Mouse (Mus musculus) embryo, embryonic 10 days (tissue): Measurements from ENCODE around the gene Pglyrp1.
A peak's percentile ranks its signal among the peaks of the same experiment; 100 is the strongest.

Experiments
- DNase-seq: peaks from one replicate; pipeline ENCODE4 v3.0.0-alpha.2; 2015; ENCODE audit warnings: low spot score

The Pglyrp1 gene

GRCm38 (mm10) chr7:18886963-18887362, 15.8 kb downstream of the Pglyrp1 start:
- DNase-seq, result no peak

- DNase-seq, result no peak
Measured at GRCm38 (mm10) chr7:18890848-18891247, 19.7 kb downstream of the Pglyrp1 start.

DNA sequence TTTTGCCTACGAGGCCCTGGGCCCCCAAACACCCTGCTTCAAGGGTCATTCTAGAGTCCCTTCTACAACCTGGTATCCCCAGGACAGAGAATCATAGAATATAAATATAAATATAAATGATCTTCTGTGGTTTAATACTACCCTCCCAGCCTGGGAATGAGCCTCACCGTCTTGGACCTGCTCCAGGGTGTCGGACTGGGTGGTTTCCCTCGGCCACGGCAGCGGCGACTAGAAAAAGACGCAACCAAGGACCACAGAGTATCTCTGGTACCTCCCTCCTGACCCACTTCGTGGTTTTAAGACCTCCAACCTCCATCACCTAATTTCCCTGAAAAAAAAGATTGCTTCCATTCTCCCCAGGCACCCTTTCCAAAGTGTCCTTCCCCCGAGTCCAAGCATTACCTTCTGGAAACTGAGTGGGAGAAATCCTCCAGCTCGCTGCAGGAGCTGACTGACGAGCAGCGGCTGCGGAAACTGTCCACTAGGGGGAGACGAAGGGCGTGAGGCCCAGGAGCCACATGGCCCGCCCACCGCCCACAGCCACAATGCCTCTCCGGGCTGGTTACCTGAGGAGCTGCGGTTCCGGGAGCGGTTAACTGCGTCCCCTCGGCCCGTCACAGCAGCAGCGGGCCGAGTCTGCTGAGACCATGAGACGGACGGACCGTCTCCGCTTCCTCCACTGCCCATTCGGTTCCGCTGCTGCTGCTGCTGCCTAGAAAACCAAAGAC, 20.9 kb downstream of the Pglyrp1 start:
- DNase-seq, result peak; percentile 96

- no peak for DNase-seq
Measured at GRCm38 (mm10) chr7:18893009-18893408, 21.9 kb downstream of the Pglyrp1 start.

GRCm38 (mm10) chr7:18893651-18894430, 22.7 kb downstream of the Pglyrp1 start:
- DNase-seq, result peak; percentile 69

GRCm38 (mm10) chr7:18896536-18896935, 25.4 kb downstream of the Pglyrp1 start:
- peak; percentile 66 for DNase-seq

DNA sequence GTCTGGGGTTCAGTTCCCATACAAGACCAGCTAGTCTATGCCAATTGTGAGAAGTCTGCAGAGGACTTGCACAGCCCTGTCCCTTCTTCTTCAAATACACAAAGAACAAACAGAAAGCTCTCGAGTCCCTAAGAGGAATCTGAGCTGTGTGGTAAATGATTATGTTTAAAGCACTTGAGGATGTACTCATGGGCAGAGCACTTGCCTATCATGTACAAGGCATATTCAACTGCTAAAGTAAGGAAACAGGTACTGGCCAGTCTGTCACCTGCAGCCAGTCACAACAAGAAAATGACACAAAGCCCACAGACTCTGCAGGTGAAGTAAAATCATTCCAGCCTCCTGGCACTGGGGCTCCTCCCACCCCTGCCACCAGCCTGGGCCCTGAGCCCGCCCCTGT, 29.4 kb downstream of the Pglyrp1 start:
- no peak for DNase-seq

- no peak for DNase-seq
Measured at GRCm38 (mm10) chr7:18902486-18902885, 31.4 kb downstream of the Pglyrp1 start.

- no peak for DNase-seq
Measured at GRCm38 (mm10) chr7:18904971-18905370, 33.8 kb downstream of the Pglyrp1 start.

GRCm38 (mm10) chr7:18909797-18910196, 38.7 kb downstream of the Pglyrp1 start:
- no peak for DNase-seq

DNA sequence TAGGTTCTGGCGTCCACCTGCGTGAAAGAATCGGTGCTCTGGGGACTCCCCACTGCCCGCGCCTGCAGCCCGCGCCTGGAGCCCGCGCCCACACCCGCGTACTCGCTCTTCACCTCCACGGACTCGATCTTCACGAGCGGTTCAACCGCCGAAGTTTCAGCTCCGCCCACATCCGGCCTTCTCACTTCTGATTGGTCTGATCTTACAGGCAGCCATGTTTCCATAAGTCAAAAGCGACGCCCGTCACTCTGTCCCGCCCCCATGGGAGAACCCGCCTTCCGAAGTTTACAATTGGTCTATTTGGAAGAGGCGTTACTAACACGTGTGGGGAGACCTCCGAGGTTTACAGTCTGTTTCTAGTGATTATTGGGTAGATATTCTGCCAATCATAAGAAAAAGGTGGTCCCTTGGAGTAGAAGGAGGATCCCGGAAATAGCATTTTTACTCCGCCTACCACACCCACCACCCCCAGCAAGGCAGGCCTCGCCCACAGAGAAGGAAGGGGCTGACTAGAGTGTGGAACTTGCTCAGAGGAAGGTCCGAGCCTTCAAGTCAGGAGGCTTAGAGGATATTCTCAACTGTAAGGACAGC, 39.2 kb downstream of the Pglyrp1 start, which contains the start of gene Ccdc61:
Gene Ccdc61, minus strand, starts transcription at position 175 of the 591 bp plus-strand sequence.
- DNase-seq, result peak; percentile 96

DNA sequence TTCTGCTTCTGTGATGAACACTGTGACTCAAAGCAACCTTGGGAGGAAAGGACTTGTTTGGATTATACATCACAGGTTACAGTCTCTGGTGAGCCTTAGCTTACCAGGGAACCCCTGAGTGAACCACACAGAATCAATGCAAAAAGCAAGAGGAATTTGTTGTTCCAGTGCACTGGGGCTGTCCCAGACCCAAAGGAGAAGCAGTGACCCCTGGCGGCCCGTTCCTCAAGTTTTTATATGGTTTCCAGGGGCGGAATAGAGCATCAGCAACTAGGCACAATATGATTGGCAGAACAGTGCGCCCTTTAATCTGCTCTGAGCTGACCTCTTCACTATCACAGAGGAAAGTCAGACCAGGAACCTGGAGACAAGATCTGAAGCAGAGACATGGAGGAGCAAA, 45.1 kb downstream of the Pglyrp1 start:
- DNase-seq, result no peak

- DNase-seq, result no peak
Measured at GRCm38 (mm10) chr7:18917931-18918330, 46.8 kb downstream of the Pglyrp1 start.

GRCm38 (mm10) chr7:18921069-18921468, 49.9 kb downstream of the Pglyrp1 start:
- peak; percentile 73 for DNase-seq

GRCm38 (mm10) chr7:18922807-18923206, 51.7 kb downstream of the Pglyrp1 start:
- DNase-seq, result peak; percentile 39

- DNase-seq, result no peak
Measured at GRCm38 (mm10) chr7:18923267-18923666, 52.1 kb downstream of the Pglyrp1 start.

DNA sequence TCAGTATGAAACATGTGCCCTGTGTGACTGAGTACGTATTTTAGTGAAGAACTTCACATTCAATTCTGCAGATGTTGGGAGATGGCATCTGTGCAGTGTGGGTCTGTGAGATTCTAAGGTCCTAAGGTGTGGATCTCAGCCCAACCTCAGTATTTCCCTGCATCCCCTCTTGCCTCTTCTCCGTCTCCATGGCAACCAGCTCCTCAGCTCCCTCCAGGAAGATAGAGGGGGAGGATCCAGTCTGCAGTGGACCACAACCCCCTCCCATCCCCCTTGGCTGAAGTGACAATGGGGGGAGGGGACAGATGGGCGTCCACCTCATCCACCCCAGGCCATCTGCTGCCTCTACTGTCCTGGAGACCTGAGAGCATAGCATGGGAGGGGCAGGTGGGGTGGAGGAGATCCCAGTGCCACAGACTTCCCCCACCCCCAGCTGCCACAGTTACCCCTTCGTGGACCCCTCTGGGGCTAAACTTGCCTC, 52.6 kb downstream of the Pglyrp1 start:
- peak; percentile 69 for DNase-seq

DNA sequence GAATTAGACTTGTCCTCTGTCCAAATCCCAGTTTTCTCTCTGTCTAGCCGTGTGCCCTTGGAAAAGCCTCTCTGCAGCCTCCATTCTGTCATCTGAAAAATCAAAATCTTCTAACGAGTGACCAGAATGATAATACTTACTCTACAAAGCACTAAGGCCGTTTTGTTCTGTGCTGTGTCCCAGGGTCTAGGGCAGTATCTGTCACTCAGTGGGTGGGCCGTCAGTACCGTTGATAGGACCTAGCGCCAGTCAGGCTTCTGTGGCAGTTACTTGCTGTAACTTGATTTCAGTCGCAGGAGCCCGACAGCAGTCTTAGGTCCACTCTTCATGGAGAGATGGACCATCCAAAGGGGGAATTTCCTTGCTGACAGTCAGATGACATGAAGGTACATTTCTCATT, 53.2 kb downstream of the Pglyrp1 start:
- peak; percentile 35 for DNase-seq

GRCm38 (mm10) chr7:18925162-18925938, 54.2 kb downstream of the Pglyrp1 start, which contains the start of gene Nova2:
Nova2 (plus strand) TSS chr7:18925888.
- DNase-seq, result peak; percentile 98

DNA sequence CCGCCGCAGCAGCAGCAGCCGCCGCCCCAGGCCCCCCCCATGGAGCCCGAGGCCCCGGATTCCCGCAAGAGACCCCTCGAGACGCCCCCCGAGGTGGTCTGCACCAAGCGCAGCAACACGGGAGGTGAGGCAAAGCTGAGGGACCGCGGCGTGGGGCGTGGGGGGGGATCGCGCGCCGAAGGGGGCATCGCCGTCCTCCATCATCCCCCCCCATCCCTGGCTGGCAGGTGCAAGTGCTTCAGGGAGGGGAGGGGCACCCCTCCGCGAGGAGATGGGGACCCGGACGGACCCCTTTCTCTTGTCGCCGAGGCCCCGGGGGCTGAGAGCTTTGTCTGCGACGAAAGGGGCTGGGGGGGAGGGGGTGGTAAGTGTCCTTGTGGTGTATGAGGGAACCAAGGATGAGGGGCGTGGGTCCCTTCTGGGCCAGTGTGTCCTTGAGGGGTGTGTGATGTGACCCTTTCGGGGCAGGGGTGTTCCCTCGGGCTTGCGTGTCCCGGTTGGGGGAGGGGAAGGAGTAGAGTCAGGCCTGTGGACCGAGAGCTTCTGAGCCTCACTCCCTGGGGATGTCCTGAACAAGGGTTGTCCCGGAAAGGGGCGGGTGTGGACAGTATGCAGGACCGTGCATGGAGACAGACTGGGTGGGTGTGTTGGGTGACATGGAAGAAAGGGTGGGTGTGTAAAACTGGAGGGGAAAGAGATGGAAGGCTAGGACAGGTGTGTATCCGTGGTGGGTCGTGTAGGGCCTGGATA, 55.1 kb downstream of the Pglyrp1 start:
- peak; percentile 41 for DNase-seq

DNA sequence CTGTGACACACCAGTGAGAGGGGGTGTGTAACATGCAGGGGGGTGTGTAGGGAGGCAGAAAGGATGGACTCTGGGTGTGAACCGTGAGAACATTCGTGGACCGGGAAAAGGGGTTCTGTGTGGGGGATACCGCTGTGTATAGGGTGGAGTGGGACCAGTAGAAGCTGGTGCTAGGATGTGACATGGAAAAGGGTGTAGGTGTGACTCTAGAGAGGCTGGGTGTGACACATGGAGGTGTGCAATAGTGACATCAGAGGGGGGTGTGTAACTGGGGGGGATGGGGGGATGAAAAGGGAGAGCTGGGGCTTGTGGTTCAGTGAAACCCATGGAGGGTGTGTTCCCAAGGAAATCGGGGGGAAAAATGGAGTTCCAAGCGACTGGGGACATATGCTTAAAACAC, 55.8 kb downstream of the Pglyrp1 start:
- DNase-seq, result no peak
